Mouse (Mus musculus) CH12.LX (cell line): ENCODE results near the gene Cpsf6. TPM values are rescaled to one million over a fixed set of nuclear protein-coding genes. Genes with fewer than 3 reads are reported as not detected.
A peak's percentile ranks its signal among the peaks of the same experiment; 100 is the strongest.

Source experiments
- DNase-seq: peaks from one replicate; pipeline ENCODE4 v3.0.0-alpha.2; 2013; ENCODE audit errors: extremely low read depth
- H3K27ac ChIP-seq: 2 replicates; pipeline ENCODE4 v1.5.1; 2012; ENCODE audit warnings: low read depth, mild to moderate bottlenecking, control low read depth, moderate library complexity; ENCODE audit not compliant: insufficient read depth
- H3K27me3 ChIP-seq: replicated peaks from 2 replicates; pipeline ENCODE3; 2012; ENCODE audit warnings: inconsistent platforms
- H3K36me3 ChIP-seq, 2 experiments: replicated peaks in 1 of 2; 2 replicates each; pipeline versions ENCODE3 to v1.6.1; 2012; ENCODE audit warnings: inconsistent platforms in 1 of 2, low read length in 1 of 2, mild to moderate bottlenecking in 1 of 2, mixed read lengths in 1 of 2, moderate library complexity in 1 of 2; ENCODE audit not compliant: control insufficient read depth in 1 of 2, insufficient read depth in 1 of 2
- H3K4me1 ChIP-seq, 2 experiments: 2 replicates each; pipeline ENCODE4 v1.6.1; 2012; ENCODE audit warnings: inconsistent platforms in 1 of 2, moderate library complexity in 1 of 2; ENCODE audit not compliant: insufficient read depth in 2 of 2, control insufficient read depth in 1 of 2
- H3K4me2 ChIP-seq: 2 replicates; pipeline ENCODE4 v1.6.1; 2012; ENCODE audit warnings: low read depth, mild to moderate bottlenecking, control low read depth; ENCODE audit not compliant: poor library complexity, insufficient read depth, severe bottlenecking
- H3K4me3 ChIP-seq, 3 experiments: fragments of 150-350 bp in 1 of 3; sonication (generic) in 1 of 3; replicated peaks in 1 of 3; 2 replicates each; pipeline versions ENCODE3 to v1.5.1; 2011 to 2012; ENCODE audit warnings: low read depth in 2 of 3, low read length in 2 of 3, mild to moderate bottlenecking in 2 of 3, moderate library complexity in 2 of 3, control low read depth in 1 of 3, improper control_type of control experiment in 1 of 3, inconsistent platforms in 1 of 3, mixed read lengths in 1 of 3; ENCODE audit not compliant: poor library complexity in 1 of 3
- H3K79me2 ChIP-seq: replicated peaks from 2 replicates; pipeline ENCODE4 v1.6.1; 2012; ENCODE audit warnings: mild to moderate bottlenecking, moderate library complexity; ENCODE audit not compliant: control insufficient read depth, poor library complexity, insufficient read depth, severe bottlenecking; ENCODE audit errors: extremely low read depth
- H3K9ac ChIP-seq: 2 replicates; pipeline ENCODE4 v1.6.1; 2012; ENCODE audit warnings: low read depth, mild to moderate bottlenecking, control low read depth, moderate library complexity; ENCODE audit not compliant: insufficient read depth
- H3K9me3 ChIP-seq: replicated peaks from 2 replicates; pipeline ENCODE3; 2012; ENCODE audit warnings: low read length, inconsistent platforms, mixed read lengths
- CHD1 ChIP-seq: IDR thresholded peaks from 2 replicates; pipeline ENCODE4 v1.6.1; 2012; ENCODE audit warnings: low read depth, low read length, improper control_type of control experiment, inconsistent platforms
- CTCF ChIP-seq, 2 experiments: IDR thresholded peaks in 1 of 2; conservative IDR thresholded peaks in 1 of 2; 2 replicates each; pipeline ENCODE4 v1.5.1; 2011 to 2012; ENCODE audit warnings: low read depth in 2 of 2, low read length in 2 of 2, improper control_type of control experiment in 1 of 2, inconsistent platforms in 1 of 2, mild to moderate bottlenecking in 1 of 2, moderate library complexity in 1 of 2
- E2F4 ChIP-seq: IDR thresholded peaks from 2 replicates; pipeline ENCODE4 v1.6.1; 2011; ENCODE audit warnings: low read depth, low read length, improper control_type of control experiment; ENCODE audit not compliant: insufficient replicate concordance
- ELF1 ChIP-seq: IDR thresholded peaks from 2 replicates; pipeline ENCODE4 v1.6.1; 2014; ENCODE audit warnings: low read depth, mild to moderate bottlenecking, inconsistent platforms, low read length, improper control_type of control experiment
- EP300 ChIP-seq: IDR thresholded peaks from 2 replicates; pipeline ENCODE4 v1.6.1; 2011; ENCODE audit warnings: low read length, improper control_type of control experiment
- ETS1 ChIP-seq: conservative IDR thresholded peaks from 2 replicates; pipeline ENCODE4 v1.6.1; 2012; ENCODE audit warnings: low read depth, mild to moderate bottlenecking, inconsistent platforms, low read length, improper control_type of control experiment, moderate library complexity
- IRF4 ChIP-seq: IDR thresholded peaks from 2 replicates; pipeline ENCODE4 v1.6.1; 2014; ENCODE audit warnings: low read depth, mild to moderate bottlenecking, inconsistent platforms, low read length, improper control_type of control experiment
- JUND ChIP-seq: conservative IDR thresholded peaks from 2 replicates; pipeline ENCODE4 v1.6.1; 2011; ENCODE audit warnings: low read depth, low read length, improper control_type of control experiment
- MAFK ChIP-seq: IDR thresholded peaks from 2 replicates; pipeline ENCODE4 v1.6.1; 2011; ENCODE audit warnings: low read length, improper control_type of control experiment; ENCODE audit not compliant: insufficient replicate concordance
- MAZ ChIP-seq: IDR thresholded peaks from 2 replicates; pipeline ENCODE4 v1.6.1; 2012; ENCODE audit warnings: low read depth, mild to moderate bottlenecking, inconsistent platforms, low read length, improper control_type of control experiment, moderate library complexity
- MEF2A ChIP-seq: IDR thresholded peaks from 2 replicates; pipeline ENCODE4 v1.6.1; 2014; ENCODE audit warnings: low read depth, mild to moderate bottlenecking, inconsistent platforms, low read length, improper control_type of control experiment, borderline replicate concordance
- MXI1 ChIP-seq: IDR thresholded peaks from 2 replicates; pipeline ENCODE4 v1.6.1; 2011; ENCODE audit warnings: mild to moderate bottlenecking, low read depth, low read length, improper control_type of control experiment
- MYC ChIP-seq: IDR thresholded peaks from 2 replicates; pipeline ENCODE4 v1.6.1; 2011; ENCODE audit warnings: low read depth, mild to moderate bottlenecking, improper control_type of control experiment, low read length
- NELFE ChIP-seq: IDR thresholded peaks from 2 replicates; pipeline ENCODE4 v1.6.1; 2011; ENCODE audit warnings: low read depth, low read length, improper control_type of control experiment
- NRF1 ChIP-seq: IDR thresholded peaks from 2 replicates; pipeline ENCODE4 v1.6.1; 2014; ENCODE audit warnings: low read depth, mild to moderate bottlenecking, inconsistent platforms, low read length, improper control_type of control experiment, moderate library complexity
- POLR2AphosphoS2 ChIP-seq: IDR thresholded peaks from 2 replicates; pipeline ENCODE4 v1.6.1; 2011; ENCODE audit warnings: low read depth, low read length, improper control_type of control experiment
- RAD21 ChIP-seq: IDR thresholded peaks from 2 replicates; pipeline ENCODE4 v1.6.1; 2011; ENCODE audit warnings: low read depth, mild to moderate bottlenecking, low read length, improper control_type of control experiment, moderate library complexity
- SMC3 ChIP-seq: IDR thresholded peaks from 2 replicates; pipeline ENCODE4 v1.6.1; 2011; ENCODE audit warnings: low read depth, low read length, improper control_type of control experiment
- TCF12 ChIP-seq: IDR thresholded peaks from 2 replicates; pipeline ENCODE4 v1.6.1; 2014; ENCODE audit warnings: low read depth, mild to moderate bottlenecking, inconsistent platforms, low read length, improper control_type of control experiment
- USF1 ChIP-seq: IDR thresholded peaks from 2 replicates; pipeline ENCODE4 v1.6.1; 2014; ENCODE audit warnings: low read depth, mild to moderate bottlenecking, inconsistent platforms, low read length, improper control_type of control experiment
- USF2 ChIP-seq: conservative IDR thresholded peaks from 2 replicates; pipeline ENCODE4 v1.6.1; 2011; ENCODE audit warnings: low read depth, low read length, improper control_type of control experiment
- ZC3H11A ChIP-seq: IDR thresholded peaks from 2 replicates; pipeline ENCODE4 v1.6.1; 2012; ENCODE audit warnings: low read depth, mild to moderate bottlenecking, inconsistent platforms, low read length, improper control_type of control experiment
- ZKSCAN1 ChIP-seq: IDR thresholded peaks from 2 replicates; pipeline ENCODE4 v1.6.1; 2012; ENCODE audit warnings: low read depth, inconsistent platforms, low read length, improper control_type of control experiment, borderline replicate concordance
- ZMIZ1 ChIP-seq: IDR thresholded peaks from 2 replicates; pipeline ENCODE4 v1.6.1; 2012; ENCODE audit warnings: low read depth, mild to moderate bottlenecking, inconsistent platforms, low read length, improper control_type of control experiment
- ZNF384 ChIP-seq: IDR thresholded peaks from 2 replicates; pipeline ENCODE4 v1.6.1; 2012; ENCODE audit warnings: low read depth, low read length, improper control_type of control experiment, inconsistent platforms
- dilution Hi-C: fragments of 300-500 bp; cut with MboI; formaldehyde crosslinking; loops from 2 replicates; pipeline ENCODE4 v1.14.3; 2020; ENCODE audit warnings: low sequenced_read_pairs; ENCODE audit not compliant: extremely low pct_unique_long_range_greater_than_20kb, extremely low pct_ligation_motif_present
- in situ Hi-C: fragments of 300-500 bp; cut with MboI; formaldehyde crosslinking; loops from 3 replicates; pipeline ENCODE4 v1.14.3; 2019; ENCODE audit warnings: low sequenced_read_pairs, low pct_ligation_motif_present, low pct_unique_long_range_greater_than_20kb, mixed read lengths
- polyA plus RNA-seq: library from polyadenylated mRNA; unstranded; fragments of >175 nt; gene quantifications from 2 replicates; pipeline ENCODE4 v1.2.1, GENCODE M21; 2012; ENCODE audit warnings: low read depth; ENCODE audit not compliant: insufficient read length
- total RNA-seq, 2 experiments: library from RNA; depleted of rRNA; stranded (reverse); fragments of 300-350 nt in 1 of 2; fragments of >200 nt in 1 of 2; gene quantifications; 2 replicates each; pipeline ENCODE4 v1.2.3; 2012 to 2014

Cpsf6 gene
- total and polyA plus RNA-seq, 3 experiments = 87.6 to 114 (median 99.5) TPM

DNA sequence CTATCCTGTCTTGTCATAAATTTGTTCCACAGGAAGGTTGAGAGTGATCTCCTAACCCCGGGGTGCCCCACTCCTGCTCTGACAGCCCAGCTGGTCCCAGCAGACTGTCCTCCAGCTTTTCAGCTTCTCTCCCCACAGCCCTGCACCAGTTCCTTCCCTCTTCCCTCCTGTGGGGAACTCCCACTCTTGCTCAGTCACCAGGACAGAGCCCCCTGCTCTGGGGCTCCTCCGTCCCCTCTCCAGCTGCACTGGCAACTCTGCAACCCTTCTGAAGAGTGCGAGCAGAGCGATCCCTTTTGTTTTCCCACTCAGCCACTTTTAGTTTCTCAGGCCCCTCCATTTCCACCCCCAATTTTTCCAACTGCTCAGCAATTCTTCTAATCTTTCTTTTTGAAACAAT is 44.2 kb downstream of the Cpsf6 start:
- Histone ChIP-seq H3K9me3 (no peaks in the 10 kb centered on the region), H3K27me3 (no peaks in the 10 kb centered on the region), H3K36me3 (peaks cover 0 to 10% of the 10 kb centered on the region in 2 experiments), H3K4me3 (no peak overlapping the region), H3K79me2 (no peaks in the 10 kb centered on the region), H3K4me2 (no peak overlapping the region), H3K27ac (no peak overlapping the region), H3K4me1 (peaks cover 0 to 22% of the 10 kb centered on the region in 2 experiments; a peak in 2 of 4 replicates), H3K9ac (no peak overlapping the region)
- no peak for TF ChIP-seq EP300
- no peak for TF ChIP-seq ZC3H11A
- no peak for DNase-seq
- in situ Hi-C loops (no loop called here), dilution Hi-C loops (no loop called here)

GRCm38 (mm10) chr10:117330521-117330920 is 49.3 kb downstream of the Cpsf6 start:
- Histone ChIP-seq H3K9me3 (no peaks in the 10 kb centered on the region), H3K27me3 (no peaks in the 10 kb centered on the region), H3K9ac (no peak overlapping the region), H3K4me3 (no peak overlapping the region), H3K79me2 (no peaks in the 10 kb centered on the region), H3K36me3 (no peaks in the 10 kb centered on the region), H3K4me1 (peaks cover 0 to 4% of the 10 kb centered on the region in 2 experiments; a peak in 2 of 4 replicates), H3K27ac (no peak overlapping the region), H3K4me2 (no peak overlapping the region)
- in situ Hi-C loops = no loop called here
- peak; percentile 73 for TF ChIP-seq RAD21
- no peak for TF ChIP-seq ETS1
- no peak for TF ChIP-seq TCF12
- peak; percentile 75 for TF ChIP-seq MAFK
- peak; percentile 35 to 75; a peak in 3 of 4 replicates for TF ChIP-seq CTCF (conservative IDR thresholded peaks at IDR 0.05 in 1 of 2, IDR thresholded peaks at IDR 0.05 in 1 of 2; ENCODE audit: low read depth in 2 of 2, low read length in 2 of 2)
- TF ChIP-seq USF2 = no peak
- 0 out of 2 replicates have a peak, but pooled peaks have one; percentile 28 for TF ChIP-seq NELFE
- no peak for TF ChIP-seq ELF1
- no peak for TF ChIP-seq MYC
- no peak for TF ChIP-seq ZNF384
- TF ChIP-seq E2F4 = no peak
- peak; percentile 61 for TF ChIP-seq SMC3
- TF ChIP-seq MAZ = no peak
- peak; percentile 39 for DNase-seq
- dilution Hi-C loops = no loop called here

- peak; percentile 39 for DNase-seq
- no peaks in the 10 kb centered on the region for H3K79me2 ChIP-seq
- no peaks in the 10 kb centered on the region for H3K27me3 ChIP-seq
- H3K4me1 ChIP-seq = peaks cover 15 to 27% of the 10 kb centered on the region in 2 experiments
- H3K9ac ChIP-seq = no peak overlapping the region
- no peak overlapping the region for H3K4me3 ChIP-seq
- dilution Hi-C loops = no loop called here
- TF ChIP-seq ETS1 (no peak), JUND (no peak), EP300 (peak; percentile 47), TCF12 (no peak), ZMIZ1 (no peak), NELFE (no peak), POLR2AphosphoS2 (no peak), ZKSCAN1 (no peak), CHD1 (no peak), IRF4 (peak; percentile 62), MEF2A (no peak), USF2 (no peak), ZC3H11A (no peak), MXI1 (no peak), MYC (no peak), USF1 (no peak), NRF1 (no peak)
- H3K9me3 ChIP-seq = no peaks in the 10 kb centered on the region
- no peak overlapping the region for H3K27ac ChIP-seq
- H3K4me2 ChIP-seq = no peak overlapping the region
- no peaks in the 10 kb centered on the region for H3K36me3 ChIP-seq
- in situ Hi-C loops = no loop called here
Measured at GRCm38 (mm10) chr10:117323782-117324181, 56.0 kb downstream of the Cpsf6 start.
